Mouse (Mus musculus) left cerebral cortex, adult 18-20 months (tissue): ENCODE data around the gene Hist1h3f. TPM values are rescaled to one million over a fixed set of nuclear protein-coding genes. Genes with fewer than 3 reads are reported as not detected.
"Not testable (repeated sequence)": the region's sequence is repeated elsewhere in the genome, so short reads cannot be mapped to it uniquely, and the experiment has no call there.

Experiments
- DNase-seq, 2 experiments: peaks; one replicate each; pipeline ENCODE4 v3.0.0; 2021 to 2022; ENCODE audit warnings: low spot score in 2 of 2, mixed read lengths in 1 of 2
- microRNA-seq, 2 experiments: library from miRNA; unstranded; fragments of <30 nt; microRNA quantifications; one replicate each; pipeline ENCODE4 v1.2.0; 2021
- total RNA-seq, 2 experiments: library from RNA; stranded (reverse); gene quantifications; 2 replicates each; pipeline ENCODE4 v1.2.3; 2021

Gene Hist1h3f
- total RNA-seq, 2 experiments from 2014 or later: 16.3 to 17.0 TPM

DNA sequence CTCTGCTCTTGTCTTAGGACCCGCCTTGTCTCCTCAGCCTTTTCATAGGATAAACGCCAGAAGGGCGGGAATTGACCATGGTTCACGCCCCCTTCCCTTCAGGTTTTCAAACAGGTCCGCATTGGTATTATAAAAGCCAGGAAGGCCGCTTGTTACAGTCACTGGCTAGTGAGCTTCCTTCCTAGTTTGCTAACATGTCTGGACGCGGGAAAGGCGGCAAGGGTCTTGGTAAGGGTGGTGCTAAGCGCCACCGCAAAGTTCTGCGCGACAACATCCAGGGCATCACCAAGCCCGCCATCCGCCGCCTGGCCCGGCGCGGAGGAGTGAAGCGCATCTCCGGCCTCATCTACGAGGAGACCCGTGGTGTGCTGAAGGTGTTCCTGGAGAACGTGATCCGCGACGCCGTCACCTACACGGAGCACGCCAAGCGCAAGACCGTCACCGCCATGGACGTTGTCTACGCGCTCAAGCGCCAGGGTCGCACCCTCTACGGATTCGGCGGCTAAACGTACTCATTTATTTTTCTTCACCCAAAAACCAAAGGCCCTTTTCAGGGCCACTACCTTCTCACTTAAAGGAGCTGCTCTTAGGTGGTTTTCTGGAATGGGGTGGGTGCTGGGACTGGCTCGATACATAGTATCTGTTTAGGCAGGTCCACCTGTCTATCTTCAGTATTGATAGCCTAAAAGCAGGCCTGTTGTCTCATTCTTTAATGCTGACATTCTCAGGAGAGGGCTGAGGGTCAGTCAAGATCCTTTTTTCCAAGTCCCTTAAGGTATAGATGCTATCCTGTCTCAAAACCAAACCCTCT is 37.8 kb downstream of the Hist1h3f start, which contains the start of gene Hist1h4d:
Gene Hist1h4d (plus strand): TSS at position 191 of the 811 bp plus-strand sequence.
- DNase-seq: peak; percentile 95 to 96

DNA sequence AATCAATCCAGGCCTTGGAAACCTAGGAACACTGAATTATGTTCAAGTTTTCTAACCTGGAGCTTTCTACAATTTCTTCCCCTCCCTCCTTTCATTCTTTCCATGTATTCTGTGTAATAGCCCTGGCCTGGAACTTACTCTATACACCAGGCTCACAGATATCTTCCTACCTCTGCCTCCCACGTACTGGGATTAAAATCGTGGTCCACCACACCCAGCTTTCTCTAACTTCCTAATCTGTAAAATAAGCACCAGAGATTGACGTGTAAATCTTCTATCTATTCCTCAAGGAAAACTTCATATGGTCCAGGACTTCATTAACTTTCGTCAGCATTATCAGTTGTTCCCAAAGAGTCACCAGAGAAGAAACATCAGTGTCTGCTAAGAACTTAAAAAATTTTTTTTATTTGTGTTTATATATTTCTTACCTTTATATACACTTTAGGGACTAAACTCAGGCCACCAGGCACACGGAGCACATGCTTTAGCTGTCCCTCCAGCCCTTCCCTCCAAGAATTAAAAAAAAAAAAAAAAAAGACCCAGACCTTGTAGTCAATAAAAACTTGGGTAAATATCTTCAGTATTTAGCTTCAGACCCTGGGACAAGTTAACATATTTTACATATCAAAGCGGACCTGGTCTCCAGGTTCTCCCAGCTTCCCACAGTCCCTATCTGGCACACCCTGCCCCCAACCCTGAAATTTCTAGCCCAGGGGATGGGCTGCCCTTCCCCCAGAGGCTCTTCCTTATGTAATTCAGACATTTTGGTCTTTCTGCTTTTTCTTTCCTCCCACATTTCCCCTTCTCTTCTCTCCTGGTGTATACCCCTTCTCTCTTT is 38.6 kb downstream of the Hist1h3f start:
- no peak for DNase-seq

GRCm38 (mm10) chr13:23583387-23584068 is 39.7 kb downstream of the Hist1h3f start:
- DNase-seq: no peak

DNA sequence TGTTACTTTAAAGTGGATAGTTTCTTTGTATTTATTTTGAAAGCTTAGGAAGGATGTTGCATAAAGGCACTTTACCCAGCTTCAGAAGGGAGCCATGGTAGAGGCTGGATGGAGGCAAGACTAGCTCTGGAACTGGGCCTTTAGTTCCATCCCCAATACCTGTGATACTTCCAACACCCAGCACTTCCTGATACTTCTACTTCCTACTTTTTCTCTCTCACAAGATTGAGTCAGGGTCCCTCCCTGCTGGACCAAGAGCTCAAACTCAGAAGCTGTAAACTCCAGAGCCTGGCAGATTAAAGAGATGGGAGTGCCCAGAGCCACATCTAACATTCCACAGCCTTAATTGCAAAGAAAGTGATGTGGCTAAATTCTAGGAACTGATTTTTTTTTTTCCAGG is 40.5 kb downstream of the Hist1h3f start:
- no peak for DNase-seq

- DNase-seq: peak; percentile 66 to 78
Observed at GRCm38 (mm10) chr13:23585029-23585441, 41.2 kb downstream of the Hist1h3f start.

DNA sequence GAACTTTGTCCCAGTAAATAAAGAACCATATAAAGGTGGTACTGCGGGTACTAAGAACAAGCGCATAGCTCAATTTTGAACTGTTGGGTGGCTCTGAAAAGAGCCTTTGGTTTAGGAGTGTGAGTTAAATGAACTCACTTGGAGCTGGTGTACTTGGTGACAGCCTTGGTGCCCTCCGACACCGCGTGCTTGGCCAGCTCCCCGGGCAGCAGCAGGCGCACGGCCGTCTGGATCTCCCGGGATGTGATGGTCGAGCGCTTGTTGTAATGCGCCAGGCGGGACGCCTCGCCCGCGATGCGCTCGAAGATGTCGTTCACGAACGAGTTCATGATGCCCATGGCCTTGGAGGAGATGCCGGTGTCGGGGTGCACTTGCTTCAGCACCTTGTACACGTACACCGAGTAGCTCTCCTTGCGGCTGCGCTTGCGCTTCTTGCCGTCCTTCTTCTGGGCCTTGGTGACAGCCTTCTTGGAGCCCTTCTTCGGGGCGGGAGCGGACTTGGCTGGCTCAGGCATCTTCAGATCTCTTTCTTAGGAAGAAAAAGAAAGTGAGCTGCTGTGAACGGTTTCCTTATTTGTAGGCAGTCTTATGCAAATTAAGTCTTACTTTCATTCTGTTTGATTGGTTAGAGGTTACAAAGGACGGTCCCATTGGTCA is 41.7 kb downstream of the Hist1h3f start:
- DNase-seq: peak; percentile 60 to 67

- no peak for DNase-seq
Observed at GRCm38 (mm10) chr13:23586099-23586939, 42.5 kb downstream of the Hist1h3f start.

DNA sequence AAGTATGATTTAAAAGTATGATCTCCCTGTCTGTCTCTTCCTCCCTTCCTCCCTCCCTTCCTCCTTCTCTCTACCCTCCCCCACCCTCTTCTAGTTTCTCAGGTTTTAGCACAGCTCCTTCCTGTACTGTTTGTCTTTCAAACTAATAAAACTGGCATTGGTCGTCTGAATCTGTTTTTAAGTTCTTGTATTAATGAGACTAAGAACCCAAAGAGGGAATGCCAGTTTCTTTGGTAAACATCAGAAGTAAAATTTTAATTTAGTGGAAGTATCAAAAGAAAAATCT is 43.0 kb downstream of the Hist1h3f start:
- DNase-seq: no peak

- no peak for DNase-seq
Observed at GRCm38 (mm10) chr13:23591206-23591605, 47.4 kb downstream of the Hist1h3f start.

DNA sequence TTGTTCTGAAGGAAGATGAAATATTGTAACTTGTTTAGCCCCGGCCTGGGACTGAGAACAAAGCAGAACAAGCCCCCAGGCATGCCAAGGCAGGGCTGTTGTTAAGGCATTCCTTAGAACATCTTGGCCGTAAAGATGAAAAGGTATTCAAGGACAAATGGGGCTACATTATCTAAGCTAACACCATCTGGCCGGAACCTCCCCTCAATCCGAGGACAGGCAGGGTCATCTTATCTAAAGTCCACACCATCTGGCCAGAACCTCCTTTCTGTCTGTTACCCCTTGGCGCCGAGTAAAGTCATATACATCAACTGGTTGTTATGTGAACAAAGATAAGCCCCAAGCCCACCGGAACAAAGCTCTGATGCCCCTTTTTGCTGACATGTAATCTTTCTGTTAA is 48.0 kb downstream of the Hist1h3f start:
- not testable (repeated sequence) for DNase-seq

GRCm38 (mm10) chr13:23592614-23593013 is 48.8 kb downstream of the Hist1h3f start:
- no peak for DNase-seq

- no peak for DNase-seq
Observed at GRCm38 (mm10) chr13:23593051-23593770, 49.4 kb downstream of the Hist1h3f start.

Small RNA genes lying within 50 kb of the gene (microRNA-seq; reads per million reads assigned to microRNA genes)
- 0 reads per million in 2 experiments for gene Gm44297
- 0 reads per million in 2 experiments for gene Gm44359
- 0 reads per million in 2 experiments for gene Gm44394
- gene n-TStga1: 0 to 0.42 reads per million in 2 experiments

Other genes starting within 250 kb of the Hist1h3f start
- gene Zfp322a, start 174.8 kb upstream of the Hist1h3f start, total RNA-seq: 10 to 100 TPM; 29.5 to 31.7 TPM
- 1 to 10 TPM; 9.0 to 9.5 TPM for gene Abt1, start 120.2 kb upstream of the Hist1h3f start, total RNA-seq
- gene Btn1a1, start 78.2 kb upstream of the Hist1h3f start, total RNA-seq: not detected
- gene Btn2a2, start 55.2 kb upstream of the Hist1h3f start, total RNA-seq: 1 to 10 TPM; 1.3 to 1.9 TPM
- gene Hist1h4h, start 13.0 kb upstream of the Hist1h3f start, total RNA-seq: 100 to 1,000 TPM; 329 to 333 TPM
- gene Hist1h2af, start 10.1 kb upstream of the Hist1h3f start, total RNA-seq: 1 to 10 TPM; 1.5 to 3.4 TPM
- gene Hist1h3g, start 8.6 kb upstream of the Hist1h3f start, total RNA-seq: 1 to 10 TPM; 3.1 to 3.5 TPM
- gene Hist1h2bh, start 660 bp upstream of the Hist1h3f start, total RNA-seq: under 1 TPM; 0.54 to 0.67 TPM
- 100 to 1,000 TPM; 168 to 177 TPM for gene Hist1h4f, start 7.6 kb downstream of the Hist1h3f start, total RNA-seq
- gene Hist1h1d, start 9.2 kb downstream of the Hist1h3f start, total RNA-seq: 1 to 10 TPM; 3.1 to 3.7 TPM
- gene Hist1h3e, start 18.3 kb downstream of the Hist1h3f start, total RNA-seq: 10 to 100 TPM; 47.4 to 48.5 TPM
- gene Hist1h2ae, start 27.2 kb downstream of the Hist1h3f start, total RNA-seq: 1 to 10 TPM; 4.3 to 7.1 TPM
- 10 to 100 TPM; 61.6 to 70.8 TPM for gene Hist1h2bg, start 27.3 kb downstream of the Hist1h3f start, total RNA-seq
- 10 to 100 TPM; 14.7 to 26.1 TPM for gene Hist1h2bf, start 30.1 kb downstream of the Hist1h3f start, total RNA-seq
- 10 to 100 TPM in 1 of 2 experiments, 1 to 10 TPM in 1; 6.3 to 11.0 TPM for gene Hist1h2ad, start 30.3 kb downstream of the Hist1h3f start, total RNA-seq
- 10 to 100 TPM in 1 of 2 experiments, 1 to 10 TPM in 1; 9.3 to 10.4 TPM for gene Hist1h3d, start 31.7 kb downstream of the Hist1h3f start, total RNA-seq
- gene Hist1h4d, start 37.5 kb downstream of the Hist1h3f start, total RNA-seq: 100 to 1,000 TPM; 166 to 191 TPM
- 1 to 10 TPM; 7.9 TPM for gene Hist1h2be, start 77.1 kb downstream of the Hist1h3f start, total RNA-seq
- gene Hist1h1e, start 78.5 kb downstream of the Hist1h3f start, total RNA-seq: 10 to 100 TPM; 49.2 to 54.0 TPM
- gene Hist1h2ac, start 139.9 kb downstream of the Hist1h3f start, total RNA-seq: 1 to 10 TPM; 2.4 to 2.5 TPM
- gene Hist1h2bc, start 140.1 kb downstream of the Hist1h3f start, total RNA-seq: 10 to 100 TPM; 29.7 to 32.4 TPM
- not detected for gene Hist1h1t, start 151.8 kb downstream of the Hist1h3f start, total RNA-seq
- gene Hist1h4c, start 154.4 kb downstream of the Hist1h3f start, total RNA-seq: 100 to 1,000 TPM; 114 to 117 TPM
- 1 to 10 TPM; 3.4 to 3.9 TPM for gene Hfe, start 166.8 kb downstream of the Hist1h3f start, total RNA-seq
- gene Hist1h1c, start 194.8 kb downstream of the Hist1h3f start, total RNA-seq: 10 to 100 TPM; 55.8 to 61.1 TPM
- not detected for gene Hist1h3c, start 201.6 kb downstream of the Hist1h3f start, total RNA-seq
- gene Hist1h2bb, start 202.7 kb downstream of the Hist1h3f start, total RNA-seq: 10 to 100 TPM; 17.8 to 19.6 TPM
- 10 to 100 TPM; 17.2 to 22.5 TPM for gene Hist1h2ab, start 207.1 kb downstream of the Hist1h3f start, total RNA-seq
- gene Hist1h3b, start 208.2 kb downstream of the Hist1h3f start, total RNA-seq: 1 to 10 TPM; 4.3 to 9.9 TPM
- 10 to 100 TPM; 92.6 to 94.4 TPM for gene Hist1h4b, start 213.0 kb downstream of the Hist1h3f start, total RNA-seq
- gene Hist1h4a, start 217.2 kb downstream of the Hist1h3f start, total RNA-seq: 10 to 100 TPM; 64.4 to 74.0 TPM
- gene Hist1h3a, start 218.3 kb downstream of the Hist1h3f start, total RNA-seq: 10 to 100 TPM; 42.3 to 45.0 TPM
- 10 to 100 TPM; 24.9 to 25.2 TPM for gene Hist1h1a, start 219.6 kb downstream of the Hist1h3f start, total RNA-seq
- gene Trim38, start 225.9 kb downstream of the Hist1h3f start, total RNA-seq: not detected